Mouse (Mus musculus) neutrophil, adult 5-6 weeks (primary cell): ENCODE results near the gene Hoxb1. TPM values are rescaled to one million over a fixed set of nuclear protein-coding genes. Genes with fewer than 3 reads are reported as not detected.

ENCODE experiments used
- total RNA-seq: library from RNA; stranded (forward); fragments of 200-1000 nt; gene quantifications from 2 replicates; pipeline ENCODE4 v1.2.3, GENCODE M21; 2017

Gene Hoxb1
- total RNA-seq, 1 experiment from 2014 or later: not detected

Other genes starting within 250 kb of the Hoxb1 start
- not detected in 2 replicates for gene Ttll6, start 232.0 kb upstream of the Hoxb1 start, total RNA-seq
- not detected in 2 replicates for gene Hoxb13, start 171.4 kb upstream of the Hoxb1 start, total RNA-seq
- gene Hoxb9, start 94.3 kb upstream of the Hoxb1 start, total RNA-seq: not detected in 2 replicates
- not detected in 2 replicates for gene Hoxb8, start 83.8 kb upstream of the Hoxb1 start, total RNA-seq
- gene Hoxb7, start 79.1 kb upstream of the Hoxb1 start, total RNA-seq: not detected in 2 replicates
- not detected in 2 replicates for gene Hoxb6, start 73.3 kb upstream of the Hoxb1 start, total RNA-seq
- 0.25 TPM in 1 of 2 replicates, not detected in the other for gene Hoxb5, start 62.4 kb upstream of the Hoxb1 start, total RNA-seq
- 2.0 and 4.2 TPM in 2 replicates for gene Hoxb4, start 47.5 kb upstream of the Hoxb1 start, total RNA-seq
- gene Hoxb3, start 42.4 kb upstream of the Hoxb1 start, total RNA-seq: 0.70 and 0.86 TPM in 2 replicates
- 0.12 TPM in 1 of 2 replicates, not detected in the other for gene Hoxb2, start 15.2 kb upstream of the Hoxb1 start, total RNA-seq
- gene Skap1, start 98.8 kb downstream of the Hoxb1 start, total RNA-seq: 29.5 and 33.1 TPM in 2 replicates